Mouse (Mus musculus) c-Kit-negative CD71-positive TER-119-positive erythroid progenitor cells, embryonic 14.5 days (primary cell): ENCODE data around the gene Pm20d1.

Source experiments
- DNase-seq: peaks from one replicate; pipeline ENCODE4 v3.0.0-alpha.2; 2013; ENCODE audit warnings: low read depth, low spot score

Pm20d1 gene

GRCm38 (mm10) chr1:131797202-131797909 lies at the start of gene Pm20d1:
Gene Pm20d1 (plus strand): TSS chr1:131797381.
- no peak for DNase-seq

GRCm38 (mm10) chr1:131747761-131748160 lies 49.4 kb upstream of the Pm20d1 start:
- DNase-seq = no peak

DNA sequence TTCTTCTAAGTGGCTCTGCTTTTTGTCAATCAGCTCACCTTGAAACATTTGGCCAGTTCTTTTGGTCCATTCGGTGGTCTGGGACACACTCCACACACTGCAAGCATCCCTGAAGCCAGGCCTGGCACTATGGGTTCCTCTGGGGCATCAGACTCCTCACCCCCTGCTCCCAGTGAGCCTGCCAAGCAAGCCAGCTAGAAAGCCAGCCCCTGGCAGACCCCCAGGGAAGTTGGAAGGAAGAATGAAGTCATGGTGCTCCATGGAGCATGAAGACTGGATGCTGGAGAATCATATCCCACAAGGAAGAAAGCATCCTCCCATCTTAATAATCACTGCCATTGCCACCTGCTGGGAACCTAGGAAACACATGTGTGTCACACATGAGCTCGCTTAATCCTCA lies 48.5 kb upstream of the Pm20d1 start:
- DNase-seq = no peak

DNA sequence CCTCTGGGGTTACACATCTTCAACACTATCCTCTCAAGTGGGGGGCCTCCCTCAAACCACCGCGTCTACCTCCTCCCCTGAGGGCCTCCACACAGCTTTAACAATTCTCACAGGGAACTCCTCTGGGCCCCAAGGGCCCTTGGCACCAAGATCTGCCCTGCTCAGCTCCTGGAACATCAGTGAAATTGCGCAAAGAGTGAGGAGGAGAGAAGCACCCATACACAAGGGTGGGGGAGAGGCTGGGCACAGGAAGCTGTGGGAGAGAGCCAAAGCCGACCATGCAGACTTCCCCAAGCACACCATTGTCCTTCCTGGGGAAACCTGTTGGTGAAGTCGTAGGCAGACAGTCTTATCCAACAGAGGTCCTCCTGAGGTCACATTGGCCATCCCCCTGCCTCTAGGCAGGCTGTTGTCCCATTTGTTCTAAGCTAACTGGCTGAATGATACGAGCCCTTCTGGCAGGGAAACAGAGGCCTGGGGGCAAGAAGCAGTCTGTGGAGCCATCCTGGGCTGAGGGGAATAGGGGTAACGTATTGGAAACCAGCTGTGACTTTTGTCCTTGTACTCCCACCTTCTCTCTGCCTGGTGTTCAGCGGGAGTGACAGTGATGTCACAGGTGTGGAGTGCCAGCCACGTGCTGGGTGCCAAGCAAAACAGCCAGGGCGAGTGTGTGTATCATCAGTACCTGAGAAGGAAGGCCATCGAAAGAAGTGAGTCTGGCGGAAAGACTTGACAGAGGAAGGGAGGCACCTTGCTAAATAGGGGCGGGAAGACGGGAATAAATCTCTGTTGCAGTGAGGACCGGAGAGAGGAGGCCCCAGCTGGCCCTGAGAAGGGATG lies 47.3 kb upstream of the Pm20d1 start:
- DNase-seq = no peak

DNA sequence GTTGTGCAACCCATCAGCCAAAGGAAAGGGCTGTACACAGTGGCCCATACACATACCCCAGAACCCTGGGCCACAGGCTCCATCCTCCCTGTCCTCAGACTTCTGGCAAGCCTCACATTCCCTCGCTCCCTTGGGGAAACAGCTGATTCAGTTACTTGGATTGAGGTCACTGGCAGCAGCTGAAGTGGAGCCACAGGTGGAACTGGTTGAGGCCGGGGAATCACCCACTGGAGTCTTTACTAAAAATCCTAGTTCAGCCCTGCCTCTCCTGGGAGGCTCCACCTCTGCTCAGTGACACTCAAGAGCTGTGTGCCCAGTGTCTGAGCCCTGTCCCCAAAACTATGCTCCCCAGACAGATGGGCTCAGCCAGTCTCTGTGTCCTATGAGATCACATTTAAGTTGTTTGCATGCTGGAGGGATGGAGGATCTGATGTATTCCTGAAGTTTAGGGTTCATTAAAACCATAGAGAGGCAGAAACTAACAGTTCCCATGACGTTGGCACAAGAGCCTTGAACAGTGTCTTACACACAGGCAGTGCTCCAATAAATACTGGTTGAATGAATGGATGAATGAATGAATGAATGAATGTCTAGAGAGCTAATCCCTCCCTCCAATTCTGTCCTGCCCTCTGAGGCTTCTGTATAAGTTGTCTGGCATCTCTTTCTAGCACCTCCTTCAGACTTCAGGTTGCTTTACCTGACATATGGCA lies 45.8 kb upstream of the Pm20d1 start:
- no peak for DNase-seq

DNA sequence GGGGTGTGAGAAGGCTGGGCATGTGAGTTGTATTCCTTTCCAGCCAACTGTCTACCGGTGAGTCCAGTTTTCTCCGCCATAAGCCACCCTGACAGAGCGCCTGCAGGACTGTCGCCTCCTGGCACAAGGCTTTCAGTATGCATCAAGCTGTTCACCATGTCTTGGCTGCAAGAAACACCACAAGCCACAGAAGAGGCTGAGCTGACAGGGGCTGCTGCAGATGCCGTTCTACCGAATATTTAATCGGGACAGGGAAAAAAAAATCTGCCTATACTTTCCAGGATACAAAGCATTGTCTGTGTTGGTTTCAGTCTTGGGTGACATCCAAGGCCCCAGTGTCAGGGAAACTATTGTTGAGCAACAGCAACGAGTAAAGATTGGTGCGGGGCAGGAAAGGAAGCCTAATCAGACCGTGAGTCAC lies 45.3 kb upstream of the Pm20d1 start:
- no peak for DNase-seq

GRCm38 (mm10) chr1:131754212-131754829 lies 42.9 kb upstream of the Pm20d1 start:
- no peak for DNase-seq

GRCm38 (mm10) chr1:131754916-131755315 lies 42.3 kb upstream of the Pm20d1 start:
- no peak for DNase-seq

DNA sequence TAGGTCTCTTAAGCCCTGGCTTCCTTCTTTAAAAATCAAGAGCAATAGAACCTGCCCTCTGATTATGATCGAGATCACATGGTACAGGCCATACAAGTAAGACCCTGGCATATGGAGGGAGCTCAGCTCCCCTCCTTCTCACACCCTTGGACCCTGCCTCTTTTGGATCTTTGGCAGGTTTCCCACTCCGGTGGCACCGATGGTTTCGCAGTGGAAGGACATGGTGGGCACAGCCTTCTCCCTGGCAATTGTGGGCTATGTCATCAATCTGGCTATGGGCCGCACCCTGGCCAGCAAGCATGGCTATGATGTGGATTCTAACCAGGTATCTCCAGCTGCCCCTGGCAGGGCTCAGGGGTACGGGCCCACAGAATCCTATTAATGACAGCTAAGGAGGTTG lies 40.0 kb upstream of the Pm20d1 start:
- no peak for DNase-seq

GRCm38 (mm10) chr1:131758796-131759195 lies 38.4 kb upstream of the Pm20d1 start:
- no peak for DNase-seq

DNA sequence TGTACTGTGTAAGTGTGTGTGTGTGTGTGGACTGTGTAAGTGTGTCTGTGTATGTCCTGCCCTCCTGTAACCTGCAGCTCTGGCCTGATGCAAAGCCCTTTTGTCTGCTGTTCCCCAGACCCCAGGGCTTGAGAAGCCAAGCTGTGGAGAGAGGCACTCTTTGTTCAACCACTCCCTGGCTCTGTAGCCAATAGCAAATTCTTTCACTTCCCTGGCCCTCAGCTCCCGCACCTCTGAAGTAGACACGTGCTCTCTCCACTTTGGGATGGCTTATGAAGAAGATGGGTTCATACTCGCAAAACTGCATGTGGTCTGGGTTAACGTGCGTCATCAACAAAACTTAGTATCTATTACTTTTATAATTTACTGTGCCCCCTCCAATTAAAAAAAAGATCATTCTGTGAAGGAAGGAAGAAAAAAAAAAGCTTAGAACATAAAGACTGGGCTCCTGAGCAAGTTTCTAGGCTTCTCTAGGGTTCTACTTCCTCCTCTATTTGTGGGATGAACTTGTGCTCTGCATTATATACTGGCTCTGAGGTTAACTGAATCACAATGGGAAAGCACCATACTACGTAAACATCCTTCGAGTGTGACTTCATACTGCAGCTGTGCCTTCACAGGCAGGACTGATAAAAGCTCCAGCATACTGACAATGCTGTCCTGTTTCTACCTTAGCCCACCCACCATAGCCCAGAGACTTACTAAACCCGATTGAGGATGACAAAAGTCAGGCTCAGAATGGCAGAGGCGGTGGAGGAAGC lies 37.3 kb upstream of the Pm20d1 start:
- DNase-seq = no peak

DNA sequence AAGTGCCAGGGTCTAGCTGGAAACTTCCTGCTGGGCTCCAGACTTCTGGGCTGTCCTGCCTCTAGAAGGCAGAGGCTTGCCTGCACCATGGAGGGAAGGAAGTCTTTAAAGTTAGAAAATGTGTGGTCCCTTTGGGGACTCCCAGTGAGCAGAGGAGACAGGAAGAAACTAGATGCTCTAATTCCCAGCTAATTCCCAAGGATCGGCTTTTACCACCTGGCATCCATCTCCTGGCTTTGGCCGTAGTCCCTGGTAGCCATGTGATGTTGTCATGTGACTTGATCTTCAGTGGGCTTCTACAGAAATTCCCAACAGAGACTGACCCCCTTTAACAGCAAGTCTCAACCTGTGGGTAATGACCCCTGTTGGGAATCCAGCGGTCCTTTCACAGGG lies 36.8 kb upstream of the Pm20d1 start:
- DNase-seq = no peak

- no peak for DNase-seq
Measured at GRCm38 (mm10) chr1:131761079-131761831, 35.9 kb upstream of the Pm20d1 start.

DNA sequence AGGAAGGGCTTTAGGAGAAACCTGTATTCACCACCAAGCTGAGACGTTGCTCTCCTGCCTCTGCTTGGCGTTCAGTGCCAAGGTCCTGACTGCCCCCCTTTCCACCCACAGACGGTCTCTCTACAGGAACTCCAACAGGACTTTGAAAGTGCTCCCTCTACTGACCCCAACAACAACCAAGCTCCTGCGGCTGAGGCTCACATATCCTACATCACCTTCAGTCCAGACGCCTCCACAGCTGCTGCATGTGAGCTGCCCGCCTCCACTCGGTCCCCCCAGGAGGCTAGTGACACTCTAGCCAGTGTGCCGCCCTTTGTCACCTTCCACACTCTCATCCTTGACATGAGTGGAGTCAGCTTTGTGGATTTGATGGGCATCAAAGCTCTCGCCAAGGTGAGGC lies 33.5 kb upstream of the Pm20d1 start:
- DNase-seq = no peak

GRCm38 (mm10) chr1:131764581-131765338 lies 32.4 kb upstream of the Pm20d1 start:
- DNase-seq = no peak

DNA sequence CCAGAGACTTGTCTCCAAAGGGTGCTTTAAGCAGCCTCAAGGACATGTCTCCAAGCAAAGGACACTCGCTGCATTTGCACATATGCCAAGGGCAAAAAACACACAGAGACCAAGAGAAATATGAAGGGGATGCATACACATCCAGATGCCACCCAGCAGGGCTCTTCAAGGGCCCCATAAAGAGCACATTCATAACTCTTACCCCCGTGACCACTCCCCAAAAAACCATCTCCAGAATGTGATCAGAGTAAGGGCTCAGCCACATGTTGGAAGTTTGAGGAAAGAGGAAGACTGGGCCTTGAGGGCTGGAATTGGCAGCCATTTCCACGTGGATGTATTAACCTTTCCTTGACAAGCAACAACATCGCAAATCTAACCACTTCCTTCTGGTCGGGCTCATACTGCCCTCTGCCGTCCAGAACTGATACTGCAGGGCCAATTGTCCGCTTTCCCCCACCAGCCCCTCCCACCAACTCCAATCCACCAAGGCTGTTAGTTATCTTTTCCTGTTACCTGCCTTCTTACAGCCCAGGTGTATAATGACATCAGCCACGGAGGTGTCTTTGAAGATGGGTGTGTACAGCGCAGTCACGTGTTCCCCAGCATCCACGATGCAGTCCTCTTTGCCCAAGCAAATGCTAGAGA lies 31.7 kb upstream of the Pm20d1 start:
- peak; percentile 30 for DNase-seq

GRCm38 (mm10) chr1:131769296-131769695 lies 27.9 kb upstream of the Pm20d1 start:
- DNase-seq = no peak

- DNase-seq = no peak
Measured at GRCm38 (mm10) chr1:131770656-131771055, 26.5 kb upstream of the Pm20d1 start.

GRCm38 (mm10) chr1:131771440-131771839 lies 25.7 kb upstream of the Pm20d1 start:
- DNase-seq = no peak
